Mouse (Mus musculus) urinary bladder, postnatal 36 days (tissue): ENCODE measurements around the gene Retreg1.
A peak's percentile ranks its signal among the peaks of the same experiment; 100 is the strongest.
"Not testable (repeated sequence)": the region's sequence is repeated elsewhere in the genome, so short reads cannot be mapped to it uniquely, and the experiment has no call there.

Source experiments
- DNase-seq, 2 experiments: peaks; one replicate each; pipeline ENCODE4 v3.0.0; 2022; ENCODE audit warnings: low spot score in 2 of 2, mixed read lengths in 1 of 2

The Retreg1 gene

GRCm38 (mm10) chr15:25946482-25946881 lies 103.5 kb downstream of the Retreg1 start:
- DNase-seq, result no peak

- DNase-seq, result no peak
These were observed 104.4 kb downstream of the Retreg1 start for GRCm38 (mm10) chr15:25947383-25947782.

DNA sequence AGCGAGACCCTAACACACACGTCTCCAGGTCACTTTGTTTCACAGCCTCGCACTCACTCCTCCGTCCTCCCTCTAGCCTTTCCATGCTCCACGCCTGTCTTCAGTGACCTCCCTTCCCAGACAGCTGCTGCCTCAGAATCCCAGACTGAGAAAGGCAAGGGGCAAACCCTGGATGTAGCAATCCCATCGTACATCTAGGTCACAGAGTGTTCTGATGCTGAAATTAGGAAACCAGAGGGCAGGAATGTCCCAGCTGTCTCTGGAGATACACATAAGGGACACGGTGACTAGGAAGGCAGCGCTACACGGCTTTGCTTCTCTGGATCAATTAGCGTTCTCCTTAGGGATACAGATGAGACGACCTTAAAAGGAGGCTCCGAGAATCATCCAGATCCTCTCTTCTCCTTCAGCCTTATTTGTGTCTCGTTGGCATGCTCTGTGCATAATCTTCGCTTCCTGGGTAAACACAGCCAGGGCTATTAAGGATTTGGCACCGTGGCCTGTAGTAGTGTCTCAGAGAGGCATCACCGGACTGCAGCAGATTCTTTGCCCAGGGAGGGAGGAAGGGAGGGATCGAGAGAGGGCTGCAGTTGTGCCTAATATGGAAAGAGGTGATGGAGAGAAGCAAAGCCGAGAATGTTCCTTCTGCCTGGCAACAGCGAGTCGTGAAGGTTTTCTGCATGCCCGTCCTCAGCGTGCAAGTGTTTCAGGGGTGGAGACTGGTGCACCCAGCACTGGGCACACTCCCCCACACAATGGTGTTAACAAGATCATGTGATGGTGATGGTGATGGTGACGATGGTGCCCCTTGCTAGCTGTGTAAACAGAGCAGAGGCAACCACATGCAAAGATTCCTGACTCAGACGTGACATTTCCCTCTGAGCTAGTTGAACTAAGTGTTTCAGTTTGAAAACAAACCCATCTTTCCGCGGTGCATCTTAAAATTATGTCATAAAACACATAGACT lies 105.6 kb downstream of the Retreg1 start:
- DNase-seq, result no peak

DNA sequence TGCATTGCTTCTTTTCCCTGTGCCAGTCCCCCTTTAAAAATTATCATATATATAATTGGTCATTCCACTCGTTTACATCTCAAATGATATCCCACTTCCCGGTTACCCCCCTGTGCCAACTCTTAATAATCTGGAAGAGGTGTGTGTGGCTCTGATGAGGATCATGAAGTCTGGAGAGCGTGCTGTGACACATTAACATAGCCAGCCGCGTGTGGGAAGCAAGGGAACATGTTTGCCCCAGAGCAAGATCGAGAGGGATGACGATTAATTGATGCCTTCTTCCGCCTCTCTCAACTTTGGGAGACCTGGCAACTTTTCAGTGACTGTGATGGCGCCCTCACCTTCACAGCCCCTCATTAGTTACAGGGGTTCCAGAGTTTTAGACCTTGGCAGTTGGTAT lies 106.7 kb downstream of the Retreg1 start:
- DNase-seq, result no peak

- DNase-seq, result no peak
These were observed 107.6 kb downstream of the Retreg1 start for GRCm38 (mm10) chr15:25950584-25950983.

DNA sequence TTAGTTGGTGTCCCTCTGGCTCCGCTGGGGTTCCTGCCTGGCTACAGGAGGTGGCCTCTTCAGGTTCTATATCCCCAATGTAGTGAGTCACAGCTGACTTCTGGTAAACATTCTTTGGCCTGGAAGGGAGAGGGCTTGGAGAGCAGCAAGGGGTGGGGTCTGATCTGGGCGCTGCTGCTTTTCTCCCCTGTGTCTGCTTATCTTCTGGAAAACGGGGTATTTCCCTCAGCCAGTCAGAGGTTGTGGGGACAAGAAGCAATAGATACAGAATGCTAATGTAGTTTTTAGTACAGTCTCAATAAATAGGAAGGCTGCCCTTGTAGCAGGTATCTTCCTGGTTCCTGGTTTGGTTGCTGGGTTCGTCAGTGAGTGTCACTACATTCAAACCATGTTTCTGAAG lies 108.1 kb downstream of the Retreg1 start:
- no peak for DNase-seq

GRCm38 (mm10) chr15:25956001-25956400 lies 113.0 kb downstream of the Retreg1 start:
- DNase-seq, result no peak

DNA sequence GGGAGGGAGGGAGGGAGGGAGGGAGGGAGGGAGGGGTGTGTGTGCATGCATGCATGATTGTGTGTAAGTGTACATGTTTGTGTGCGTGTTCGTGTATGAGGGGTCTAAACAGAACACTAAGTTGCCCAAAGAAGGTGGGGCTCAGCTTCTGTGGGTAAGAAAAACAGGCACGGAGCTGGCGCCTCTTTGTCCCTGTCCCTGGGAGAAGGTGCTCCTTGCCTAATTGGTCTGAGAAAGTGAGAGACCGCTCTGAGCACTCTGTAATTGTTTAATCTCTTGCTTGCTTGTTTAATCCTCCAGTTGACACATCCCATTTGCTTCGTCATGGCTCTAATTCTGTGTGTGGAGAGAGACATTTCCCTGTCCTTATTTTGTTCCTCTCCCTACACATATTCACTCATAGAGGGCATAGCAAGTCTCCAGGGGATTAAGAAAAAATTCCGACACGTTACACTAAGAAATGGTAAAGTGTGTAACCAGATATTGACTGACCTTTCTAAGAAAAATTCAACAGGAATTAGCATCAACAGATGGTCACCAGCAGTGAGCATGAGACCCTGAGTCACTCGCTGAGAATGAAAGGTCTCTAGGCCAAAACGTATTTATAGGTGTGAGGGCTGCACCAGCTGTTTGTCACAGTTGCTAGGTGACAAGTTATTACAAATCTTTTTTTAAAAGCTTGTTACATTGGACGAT lies 113.6 kb downstream of the Retreg1 start:
- DNase-seq, result no peak

GRCm38 (mm10) chr15:25957651-25958050 lies 114.7 kb downstream of the Retreg1 start:
- DNase-seq, result no peak

GRCm38 (mm10) chr15:25959375-25959774 lies 116.4 kb downstream of the Retreg1 start:
- no peak for DNase-seq

- no peak for DNase-seq
These were observed 117.3 kb downstream of the Retreg1 start for GRCm38 (mm10) chr15:25960231-25960630.

DNA sequence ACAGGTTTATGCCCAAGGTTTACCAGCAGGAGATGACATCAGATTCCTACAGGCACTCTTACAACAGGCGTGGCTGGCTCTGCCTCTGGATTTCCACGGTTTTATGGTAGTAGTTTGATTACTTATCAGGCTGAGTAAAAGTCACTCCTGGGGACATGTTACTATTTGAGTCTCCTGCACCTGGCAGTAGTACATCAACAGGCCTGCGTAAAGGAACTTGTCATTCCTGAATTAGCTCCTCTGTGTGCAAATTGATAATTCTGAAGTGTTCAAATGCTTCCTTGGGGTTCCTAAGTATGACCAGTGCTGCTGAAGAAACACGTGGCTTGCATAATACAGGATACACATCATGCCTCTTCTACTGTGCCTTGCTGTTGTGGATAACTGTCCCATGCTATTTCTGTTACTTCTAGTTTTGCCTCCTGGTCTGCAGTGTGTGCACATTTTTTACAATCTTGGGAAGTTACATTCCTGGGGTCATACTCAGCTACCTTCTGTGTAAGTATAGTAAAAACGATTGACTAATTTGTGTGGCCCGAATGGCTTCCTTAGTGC lies 123.3 kb downstream of the Retreg1 start:
- no peak for DNase-seq

DNA sequence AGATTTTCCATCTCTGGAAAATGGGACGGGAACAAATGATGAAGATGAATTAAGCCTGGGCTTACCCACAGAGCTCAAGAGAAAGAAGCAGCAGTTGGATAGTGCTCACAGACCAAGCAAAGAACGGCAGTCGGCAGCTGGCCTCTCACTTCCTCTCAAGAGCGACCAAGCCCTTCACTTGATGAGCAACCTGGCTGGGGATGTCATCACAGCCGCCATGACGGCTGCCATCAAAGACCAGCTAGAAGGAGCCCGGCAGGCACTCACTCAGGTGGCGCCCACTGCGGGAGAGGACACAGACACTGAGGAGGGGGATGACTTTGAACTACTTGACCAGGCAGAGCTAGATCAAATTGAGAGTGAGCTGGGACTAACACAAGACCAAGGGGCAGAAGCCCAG lies 128.6 kb downstream of the Retreg1 start:
- DNase-seq, result no peak

GRCm38 (mm10) chr15:25972758-25973157 lies 129.8 kb downstream of the Retreg1 start:
- DNase-seq, result no peak

DNA sequence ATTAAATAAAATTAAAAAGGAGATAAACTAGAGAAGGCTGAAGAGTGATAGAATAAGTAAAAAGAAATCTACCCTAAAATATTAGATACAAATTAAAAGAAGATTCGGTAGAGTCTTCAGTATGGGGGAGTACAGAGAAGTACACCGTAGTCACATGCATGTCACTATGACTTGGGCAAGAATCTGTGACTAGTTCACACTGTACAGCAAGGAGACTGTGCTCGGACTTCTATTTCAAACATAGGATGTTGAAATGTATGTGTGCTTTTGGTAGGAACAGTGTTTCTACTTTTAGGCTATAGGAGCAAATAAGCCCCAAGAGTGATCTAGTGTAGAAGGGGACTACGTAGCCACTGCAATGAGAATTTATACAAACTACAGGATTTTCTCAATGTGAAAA lies 131.4 kb downstream of the Retreg1 start:
- no peak for DNase-seq

DNA sequence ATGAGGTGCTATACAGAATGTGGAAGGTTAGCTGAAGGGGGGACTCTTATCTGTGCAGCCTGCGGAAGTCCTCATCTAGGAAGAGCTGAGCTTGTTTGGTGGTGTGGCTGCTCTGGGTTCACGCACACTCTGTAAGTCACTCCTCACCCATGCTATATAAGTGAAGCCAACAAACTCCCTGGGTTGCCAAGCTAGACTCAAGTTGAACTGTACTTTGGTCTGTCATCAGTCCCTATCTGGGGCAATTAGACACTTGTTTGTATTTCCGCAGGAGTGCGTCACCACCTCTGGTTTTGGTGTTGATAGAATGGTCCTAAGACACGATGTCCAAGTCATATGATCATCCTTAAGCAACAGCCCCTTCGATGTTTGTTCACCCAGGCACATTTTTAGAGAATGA lies 132.8 kb downstream of the Retreg1 start:
- DNase-seq, result no peak

- not testable (repeated sequence) for DNase-seq
These were observed 140.6 kb downstream of the Retreg1 start for GRCm38 (mm10) chr15:25983614-25984013.

DNA sequence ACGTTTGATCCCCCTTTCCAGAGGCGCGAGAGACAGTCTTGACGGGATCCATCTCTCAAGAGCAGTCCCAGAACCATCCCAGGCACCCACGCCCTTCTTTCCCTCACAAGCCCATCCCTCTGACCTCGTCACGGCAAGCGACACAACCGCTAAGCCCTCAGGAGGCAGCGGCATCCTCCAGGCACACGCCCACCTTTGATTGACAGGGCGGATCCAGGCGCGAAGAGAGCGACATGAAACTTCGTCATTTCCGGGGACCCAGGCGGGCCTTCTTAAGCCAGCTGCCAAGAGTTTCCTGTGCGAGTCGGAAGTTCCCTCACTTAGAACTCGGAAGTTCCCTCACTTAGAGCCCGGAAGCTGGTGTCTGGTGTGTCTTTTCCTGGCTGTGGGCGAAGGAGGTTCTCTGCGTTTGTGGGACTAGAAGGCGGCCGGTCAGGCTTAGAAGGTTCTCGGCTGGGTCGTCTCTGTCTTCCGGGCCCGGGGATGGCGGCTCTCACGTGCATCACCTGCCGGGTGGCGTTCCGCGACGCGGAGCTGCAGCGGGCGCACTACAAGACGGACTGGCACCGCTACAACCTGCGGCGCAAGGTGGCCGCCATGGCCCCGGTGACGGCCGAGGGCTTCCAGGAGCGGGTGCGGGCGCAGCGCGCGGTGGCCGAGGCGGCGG lies 141.2 kb downstream of the Retreg1 start, which contains the start of gene Zfp622:
Gene Zfp622 (plus strand): TSS at position 300 of the 667 bp plus-strand sequence.
- DNase-seq, result peak; percentile 89 to 95

- DNase-seq, result no peak
These were observed 141.9 kb downstream of the Retreg1 start for GRCm38 (mm10) chr15:25984734-25985492.

DNA sequence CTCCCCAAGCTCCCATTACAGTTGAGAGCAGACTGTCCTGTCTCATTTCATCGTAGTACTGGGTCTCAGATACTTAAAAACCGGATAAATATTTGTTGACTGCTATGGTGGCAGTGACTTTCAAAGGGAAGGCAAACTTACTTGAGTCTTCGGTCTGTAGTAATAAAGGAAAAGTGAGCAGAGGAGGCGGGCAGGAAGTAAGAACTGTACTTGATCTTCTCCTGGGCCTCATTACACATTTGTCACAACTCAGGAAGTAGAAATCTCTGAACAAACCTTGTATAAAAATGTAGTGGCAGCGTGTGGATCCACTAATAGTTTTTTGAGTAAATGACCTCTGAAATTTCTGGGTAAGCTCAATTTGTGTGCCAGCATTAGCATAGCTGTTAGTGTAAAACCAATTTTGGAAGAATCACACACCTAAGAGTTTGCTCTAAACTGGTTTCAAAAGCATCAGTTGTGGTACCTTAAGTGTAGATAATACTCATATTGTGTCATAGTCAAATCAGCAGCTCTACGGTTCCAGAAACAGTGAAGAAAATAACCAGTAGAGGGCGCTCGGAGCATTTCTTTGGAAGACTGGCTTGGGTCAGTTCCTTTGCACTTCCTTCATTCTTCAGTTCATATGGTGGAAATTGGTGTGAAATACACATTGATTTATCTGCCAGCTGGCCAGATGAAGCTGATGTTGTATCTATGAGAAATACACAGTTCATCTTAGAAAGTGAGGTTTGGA lies 150.2 kb downstream of the Retreg1 start:
- peak; percentile 24 to 32 for DNase-seq
